Mouse (Mus musculus): ENCODE measurements around the gene Hist1h2bc. TPM values are rescaled to one million over a fixed set of nuclear protein-coding genes. Genes with fewer than 3 reads are reported as not detected.
"Not testable (repeated sequence)": the region's sequence is repeated elsewhere in the genome, so short reads cannot be mapped to it uniquely, and the experiment has no call there.

Gene Hist1h2bc
- total RNA-seq, 2 experiments from 2014 or later: 87.0 to 92.4 TPM

DNA sequence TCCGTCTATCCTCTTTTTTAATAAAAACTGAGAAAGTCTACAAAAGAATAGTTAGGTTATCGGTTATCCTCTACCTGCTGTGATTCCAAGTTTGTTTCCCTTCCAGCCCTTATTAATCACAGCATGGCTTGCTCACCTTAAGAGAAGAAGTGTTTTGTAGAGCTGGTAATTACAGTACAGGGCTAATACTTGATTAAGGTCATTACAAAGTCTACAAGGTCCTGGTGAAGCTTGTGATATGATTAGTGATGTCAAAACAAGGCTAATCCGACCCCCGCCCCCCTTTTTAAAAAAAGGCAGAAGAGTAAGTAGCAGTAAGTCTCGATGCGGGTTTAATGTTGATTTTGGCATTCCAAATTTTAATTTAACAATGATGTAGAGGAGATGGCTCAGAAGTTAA is 15.0 kb downstream of the Hist1h2bc start:
- no peak for DNase-seq

DNA sequence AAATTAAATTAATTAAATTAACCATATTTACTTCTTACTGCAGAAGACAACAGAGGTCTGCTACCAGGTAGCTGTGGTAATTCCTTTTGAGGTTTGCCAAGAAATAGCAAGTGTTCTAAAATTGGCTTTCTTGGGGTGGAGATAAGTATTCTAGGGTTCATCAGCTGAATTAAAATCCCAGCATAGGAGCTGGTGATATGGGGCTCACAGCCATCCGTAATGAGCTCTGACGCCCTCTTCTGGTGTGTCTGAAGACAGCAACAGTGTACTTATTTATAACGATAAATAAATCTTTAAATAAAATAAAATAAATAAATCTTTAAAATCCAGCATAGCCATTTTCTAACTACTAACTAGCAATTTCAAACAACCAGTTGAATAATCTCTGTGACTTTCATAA is 15.8 kb downstream of the Hist1h2bc start:
- DNase-seq: no peak

DNA sequence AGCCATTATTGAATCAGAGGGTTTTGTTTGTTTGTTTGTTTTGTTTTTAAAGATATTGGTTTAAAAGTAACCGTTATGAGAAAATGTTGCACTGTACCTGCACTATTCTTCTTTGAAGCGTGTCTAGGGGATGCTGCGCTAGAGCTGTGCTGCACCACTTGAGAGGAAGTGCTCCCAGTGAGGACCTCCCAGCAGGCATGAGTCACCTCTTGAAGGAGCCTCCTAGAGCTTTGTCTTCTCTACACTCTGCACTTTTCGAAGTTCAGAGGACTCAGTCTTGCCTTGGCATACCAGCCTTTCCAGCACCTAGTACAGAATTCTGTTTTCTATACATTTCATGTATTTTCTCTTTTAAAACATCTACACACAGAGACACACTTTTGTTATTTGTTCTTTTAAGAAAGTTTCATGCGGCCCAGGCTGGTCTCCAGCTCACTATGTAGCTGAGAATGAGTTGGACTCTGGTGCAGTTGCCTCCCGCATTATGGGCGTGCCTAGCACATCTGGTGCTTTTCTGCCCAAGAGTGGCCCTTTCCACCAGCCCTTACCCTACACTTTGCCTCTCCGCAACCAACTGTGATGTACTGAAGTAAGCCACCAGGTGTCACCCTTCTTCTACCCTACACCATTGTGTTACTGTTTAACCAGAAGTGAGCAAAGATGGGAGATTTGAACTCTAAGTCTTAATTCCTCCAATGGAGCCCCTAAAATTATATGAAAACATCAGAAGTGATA is 17.0 kb downstream of the Hist1h2bc start:
- DNase-seq: peak; percentile 49

DNA sequence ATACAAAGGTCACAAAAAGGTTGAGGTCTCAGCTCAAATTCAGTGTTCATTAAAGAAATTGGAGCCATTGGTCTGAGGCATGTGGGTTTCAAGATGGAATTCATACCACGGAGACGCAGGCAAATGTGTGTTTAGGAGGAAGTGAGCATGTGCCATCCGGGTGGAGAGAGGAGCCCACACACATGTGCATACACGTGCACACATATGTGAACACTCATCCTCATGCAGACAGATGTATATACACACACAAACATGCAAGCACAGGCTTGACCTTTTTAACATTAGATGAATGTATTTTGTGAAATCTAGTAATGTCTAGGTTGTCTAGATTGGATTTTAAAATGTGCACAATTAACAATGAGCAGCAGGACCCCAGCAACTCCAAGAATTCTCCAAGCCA is 18.2 kb downstream of the Hist1h2bc start:
- no peak for DNase-seq

DNA sequence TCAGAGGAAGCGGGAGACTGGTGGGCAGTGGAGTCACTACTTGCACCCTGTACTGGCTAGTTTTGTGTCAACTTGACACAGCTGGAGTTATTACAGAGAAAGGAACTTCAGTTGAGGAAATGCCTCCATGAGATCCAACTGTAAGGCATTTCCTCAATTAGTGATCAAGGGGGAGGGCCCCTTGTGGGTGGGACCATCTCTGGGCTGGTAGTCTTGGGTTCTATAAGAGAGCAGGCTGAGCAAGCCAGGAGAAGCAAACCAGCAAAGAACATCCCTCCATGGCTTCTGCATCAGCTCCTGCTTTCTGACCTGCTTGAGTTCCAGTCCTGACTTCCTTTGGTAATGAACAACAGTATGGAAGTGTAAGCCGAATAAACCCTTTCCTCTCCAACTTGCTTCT is 18.8 kb downstream of the Hist1h2bc start:
- DNase-seq: not testable (repeated sequence)

DNA sequence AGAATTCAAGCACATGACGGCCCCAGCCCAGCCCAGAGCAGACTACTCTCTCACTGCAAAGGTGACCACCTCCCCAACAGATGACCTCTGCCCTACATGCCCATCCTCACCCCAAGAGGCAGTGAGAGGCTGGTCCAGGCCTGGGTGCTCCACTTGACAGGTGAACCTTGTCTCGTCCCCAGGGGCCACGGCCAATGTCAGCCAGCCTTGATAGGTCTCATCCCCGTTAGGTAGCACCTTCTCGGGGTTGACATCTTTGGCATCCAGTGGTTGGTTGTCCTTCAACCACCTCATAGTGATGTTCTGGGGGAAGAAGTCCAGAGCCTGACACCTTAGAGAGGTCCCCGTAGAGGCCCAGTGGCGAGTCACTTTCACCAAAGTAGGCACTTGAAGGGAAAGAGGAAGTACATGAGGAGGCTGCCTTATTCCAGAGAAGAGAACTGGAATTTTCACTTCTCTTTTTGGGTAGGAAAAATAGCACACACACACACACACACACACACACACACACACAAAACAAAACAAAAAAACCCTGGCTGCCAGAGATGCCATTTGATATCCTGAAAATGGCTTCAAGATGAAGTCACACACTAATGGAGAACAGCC is 21.9 kb downstream of the Hist1h2bc start:
- no peak for DNase-seq

DNA sequence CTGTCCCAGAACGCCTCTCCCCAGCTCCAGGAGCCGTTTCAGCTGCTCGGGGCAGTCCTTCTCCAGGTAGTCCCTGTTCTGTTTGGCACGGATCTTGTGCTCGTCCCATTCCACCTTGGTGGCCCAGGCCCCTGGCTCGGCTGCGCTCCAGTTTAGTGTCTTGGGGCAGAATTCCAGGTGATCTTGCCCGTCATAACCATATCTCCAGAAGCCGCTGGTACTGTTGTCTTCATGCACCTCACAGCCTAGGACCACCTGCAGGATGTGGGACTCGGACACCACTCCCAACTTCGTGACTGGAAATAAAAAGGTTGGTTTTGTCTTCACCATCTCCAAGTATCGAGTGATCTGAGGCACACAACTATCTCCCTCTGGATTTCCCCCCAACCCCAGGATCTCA is 22.8 kb downstream of the Hist1h2bc start:
- DNase-seq: no peak

DNA sequence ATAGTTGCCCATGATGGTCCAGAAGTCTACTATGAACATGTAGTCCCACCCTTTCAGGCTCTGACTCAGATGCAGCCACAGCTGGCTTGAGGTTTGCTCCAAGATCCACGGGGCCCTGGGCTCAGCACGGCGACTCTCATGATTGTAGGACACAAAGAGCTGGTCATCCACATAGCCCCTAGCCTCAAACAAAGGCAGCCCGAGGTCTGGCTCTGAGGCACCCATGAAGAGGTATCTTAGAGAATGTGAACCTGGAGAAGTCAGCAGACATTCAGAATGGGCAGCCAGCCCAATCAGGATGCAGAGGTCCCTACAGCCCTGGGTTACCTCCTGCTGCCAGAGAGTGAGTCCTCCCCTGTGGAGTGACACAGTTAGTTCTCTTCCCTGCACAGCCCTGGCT is 24.0 kb downstream of the Hist1h2bc start:
- no peak for DNase-seq

DNA sequence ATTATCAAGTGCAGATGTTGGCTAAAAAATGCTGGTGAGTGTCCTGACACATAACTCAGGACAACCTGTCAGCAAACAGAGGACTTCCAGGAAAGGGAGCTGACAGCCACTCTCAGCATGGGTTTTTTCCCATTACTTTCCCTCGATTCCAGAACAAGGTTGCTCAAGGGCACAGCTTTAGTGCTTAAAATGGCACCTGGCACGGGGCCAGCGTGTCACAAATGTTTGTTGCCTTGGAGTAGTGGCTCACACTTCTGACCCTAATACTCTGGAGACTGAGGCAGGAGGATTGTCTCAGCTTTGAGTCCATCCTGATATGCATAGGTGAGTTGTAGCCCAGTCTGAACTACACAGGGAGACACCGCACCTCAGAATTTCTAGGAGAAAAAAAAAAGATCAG is 24.7 kb downstream of the Hist1h2bc start:
- DNase-seq: no peak

DNA sequence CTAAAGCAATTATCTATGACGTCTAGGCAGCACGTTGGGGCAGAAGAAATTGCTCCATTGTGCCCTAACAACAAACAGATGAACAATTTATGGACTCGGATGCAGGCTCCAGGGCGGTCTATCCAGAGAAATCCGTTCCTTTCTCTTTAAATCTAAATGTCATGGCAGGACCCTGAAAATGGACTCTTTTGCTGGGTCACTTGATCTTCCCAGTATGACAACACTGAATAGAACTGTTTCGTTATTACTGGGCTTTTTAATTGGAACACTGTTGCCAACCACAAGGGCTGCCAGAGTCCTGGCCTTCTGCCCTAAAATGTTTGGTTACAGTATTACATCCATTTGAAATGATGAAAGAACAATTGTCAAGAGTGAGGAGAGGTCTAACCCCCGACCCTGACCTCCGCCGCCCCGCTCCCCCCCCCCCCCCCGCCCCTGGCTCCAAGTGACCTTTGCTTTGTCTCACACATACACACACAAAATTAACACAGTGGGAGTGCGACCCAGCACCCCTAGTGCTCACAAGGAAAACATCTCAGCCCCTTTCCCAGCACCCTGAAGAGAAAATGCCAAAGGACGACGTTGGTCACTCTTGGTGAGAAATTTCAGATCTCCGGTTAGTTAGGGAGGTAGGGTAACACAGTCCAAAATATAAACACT is 25.8 kb downstream of the Hist1h2bc start:
- DNase-seq: no peak

DNA sequence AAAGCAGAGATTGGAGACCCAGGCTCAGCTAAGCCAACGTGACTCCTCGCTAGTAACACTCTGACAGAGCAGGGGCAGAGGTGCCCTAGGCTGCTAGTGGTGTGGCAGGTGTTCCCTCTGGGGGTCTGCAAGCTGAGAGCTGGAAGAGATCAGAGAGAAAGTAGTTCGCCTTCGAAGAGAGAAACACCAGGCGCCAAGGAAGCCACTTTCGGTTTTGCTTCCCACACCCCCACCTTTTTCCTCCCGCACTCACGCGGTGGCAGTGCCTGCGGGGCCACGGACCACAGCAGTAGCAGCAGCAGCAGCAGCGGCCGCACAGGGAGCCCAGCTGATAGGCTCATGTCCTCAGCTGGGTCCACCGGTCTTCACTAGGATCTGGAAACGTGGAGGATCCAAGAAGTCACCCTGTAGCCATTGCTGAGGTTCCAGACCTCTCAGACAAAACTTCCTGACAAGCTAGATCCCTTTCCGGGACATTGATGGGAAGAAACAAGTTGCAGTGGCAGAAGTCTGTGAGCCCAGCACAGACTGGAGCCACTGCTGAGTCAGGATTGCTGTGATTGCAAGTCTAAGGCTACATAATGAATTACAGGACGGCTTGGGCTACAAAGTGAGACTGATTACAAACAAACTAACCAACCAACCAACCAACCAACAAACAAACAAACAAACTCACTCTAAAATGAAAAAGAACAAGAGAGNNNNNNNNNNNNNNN is 26.5 kb downstream of the Hist1h2bc start, which contains the start of gene Hfe:
Gene Hfe, minus strand, starts transcription at position 481 of the 716 bp plus-strand sequence.
- DNase-seq: peak; percentile 42

DNA sequence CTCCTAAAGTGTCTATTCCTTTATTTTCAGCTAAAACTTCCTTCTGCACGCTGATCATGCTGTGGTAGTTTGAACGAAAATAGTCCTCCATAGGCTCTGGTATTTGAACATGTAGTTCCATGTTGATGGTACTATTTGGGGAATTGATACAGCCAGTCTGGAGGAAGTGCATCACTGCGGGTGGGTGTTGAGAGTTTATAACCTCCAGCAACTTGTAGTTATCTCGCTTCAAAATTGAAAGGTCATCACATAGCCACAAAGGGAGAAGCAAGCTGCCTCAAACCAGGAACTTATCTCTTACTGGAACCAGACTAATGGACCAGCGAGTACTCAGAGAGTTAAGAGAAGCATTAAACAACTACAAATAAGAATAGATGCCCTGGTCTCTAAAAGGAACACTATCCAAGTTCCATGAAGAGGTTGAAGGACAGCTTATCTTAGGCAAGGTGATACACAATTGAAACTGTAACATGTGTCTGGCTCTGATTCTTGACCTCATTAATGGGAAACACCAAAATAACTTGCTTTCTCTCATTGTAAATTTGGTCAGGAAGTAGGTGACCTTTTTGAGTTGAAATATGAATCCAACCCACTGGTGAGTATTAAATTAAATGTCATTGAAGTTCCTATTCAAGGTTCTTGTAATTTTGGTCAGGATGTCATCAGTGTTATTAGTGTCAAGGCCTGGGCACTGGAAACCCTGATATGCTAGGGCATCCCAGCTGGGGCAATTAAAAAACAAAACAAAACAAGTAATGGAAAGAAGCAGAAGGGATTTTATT is 32.5 kb downstream of the Hist1h2bc start:
- DNase-seq: no peak

DNA sequence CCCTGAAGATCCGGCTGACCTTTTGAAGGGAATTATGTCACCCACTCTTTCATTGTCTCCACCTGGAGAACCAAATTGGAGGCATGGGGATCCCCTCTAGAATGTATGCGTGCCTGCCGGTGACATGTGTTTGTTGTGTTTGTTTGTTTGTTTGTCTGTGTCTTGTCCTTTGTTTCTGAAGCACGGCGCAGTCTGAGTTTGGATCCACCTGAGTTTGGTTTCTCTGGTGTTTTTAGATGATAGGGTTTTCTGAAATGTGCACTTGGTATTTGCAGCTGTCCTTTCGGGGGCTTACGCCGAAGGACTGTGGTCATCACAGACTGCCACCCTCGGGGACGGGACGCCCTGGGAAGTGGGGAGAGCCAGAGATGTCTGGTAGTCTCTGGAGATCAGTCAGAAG is 33.2 kb downstream of the Hist1h2bc start:
- no peak for DNase-seq

DNA sequence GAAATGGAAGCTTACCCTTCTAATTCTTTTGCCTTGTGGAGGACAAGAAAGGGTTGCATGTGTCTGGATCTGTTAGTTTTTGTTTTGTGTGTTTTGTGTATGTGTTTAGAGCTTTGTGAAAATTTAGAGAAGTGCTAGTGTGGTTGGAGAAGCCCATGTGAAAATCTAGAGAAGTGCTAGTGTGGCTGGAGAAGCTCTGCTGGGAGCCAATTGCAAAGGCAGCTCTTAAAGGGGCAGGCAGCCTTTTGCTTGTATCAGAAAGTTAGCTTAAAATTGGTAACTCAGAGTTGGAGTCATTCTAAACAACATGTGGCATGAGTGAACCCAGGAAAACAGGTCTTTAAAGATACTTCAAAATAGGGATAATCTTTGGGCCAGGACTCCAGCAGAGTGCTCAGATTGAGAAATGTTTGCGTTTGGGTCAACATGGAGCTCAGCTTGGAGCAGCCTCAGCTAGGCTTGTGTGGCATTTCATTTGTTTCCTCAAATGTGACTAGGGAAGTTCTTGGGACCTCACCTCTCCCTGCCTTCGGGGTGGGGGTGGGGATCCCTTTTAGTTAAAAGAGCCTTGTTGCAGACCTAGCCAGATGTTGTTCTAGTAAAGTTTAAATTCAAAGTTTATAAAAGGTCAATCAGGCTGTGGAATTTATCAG is 33.7 kb downstream of the Hist1h2bc start:
- DNase-seq: not testable (repeated sequence)

DNA sequence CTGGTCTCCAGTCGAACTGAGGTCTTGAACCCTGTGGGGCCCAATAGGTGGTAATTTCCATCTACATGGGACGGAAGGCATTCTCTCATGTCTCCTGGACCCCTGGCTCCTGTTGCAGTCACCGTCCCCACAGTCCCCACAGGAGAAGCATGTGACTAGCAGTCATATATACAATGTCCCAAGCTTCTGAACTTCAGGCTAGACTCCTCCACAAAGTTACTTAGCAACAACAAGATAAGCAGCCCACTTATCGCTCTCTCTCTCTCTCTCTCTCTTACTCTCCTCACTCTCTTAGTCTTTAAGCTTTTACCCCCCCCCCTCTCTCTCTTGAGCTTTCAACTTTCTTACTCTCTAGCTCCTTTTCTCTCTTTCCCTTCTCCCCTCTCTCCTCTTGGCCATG is 40.2 kb downstream of the Hist1h2bc start:
- DNase-seq: no peak

DNA sequence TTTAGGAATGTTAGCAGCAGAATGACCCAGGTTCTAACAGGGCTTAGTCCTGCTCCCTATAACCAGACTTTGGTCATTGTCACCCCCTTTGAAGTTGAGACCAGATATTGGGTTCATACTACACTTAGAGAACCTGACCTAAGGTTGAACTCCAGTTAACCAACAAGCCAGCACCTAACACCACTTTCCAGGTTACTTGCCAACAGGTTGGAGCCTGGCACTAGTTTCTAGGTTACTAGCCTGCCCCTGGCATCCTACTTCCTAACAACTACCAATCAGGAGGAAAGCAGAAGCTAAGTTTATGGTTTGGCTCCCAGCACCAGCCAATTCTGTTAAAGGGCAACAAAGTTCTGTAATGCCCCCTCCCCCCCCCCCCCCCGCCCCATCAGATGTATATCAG is 41.2 kb downstream of the Hist1h2bc start:
- no peak for DNase-seq

DNA sequence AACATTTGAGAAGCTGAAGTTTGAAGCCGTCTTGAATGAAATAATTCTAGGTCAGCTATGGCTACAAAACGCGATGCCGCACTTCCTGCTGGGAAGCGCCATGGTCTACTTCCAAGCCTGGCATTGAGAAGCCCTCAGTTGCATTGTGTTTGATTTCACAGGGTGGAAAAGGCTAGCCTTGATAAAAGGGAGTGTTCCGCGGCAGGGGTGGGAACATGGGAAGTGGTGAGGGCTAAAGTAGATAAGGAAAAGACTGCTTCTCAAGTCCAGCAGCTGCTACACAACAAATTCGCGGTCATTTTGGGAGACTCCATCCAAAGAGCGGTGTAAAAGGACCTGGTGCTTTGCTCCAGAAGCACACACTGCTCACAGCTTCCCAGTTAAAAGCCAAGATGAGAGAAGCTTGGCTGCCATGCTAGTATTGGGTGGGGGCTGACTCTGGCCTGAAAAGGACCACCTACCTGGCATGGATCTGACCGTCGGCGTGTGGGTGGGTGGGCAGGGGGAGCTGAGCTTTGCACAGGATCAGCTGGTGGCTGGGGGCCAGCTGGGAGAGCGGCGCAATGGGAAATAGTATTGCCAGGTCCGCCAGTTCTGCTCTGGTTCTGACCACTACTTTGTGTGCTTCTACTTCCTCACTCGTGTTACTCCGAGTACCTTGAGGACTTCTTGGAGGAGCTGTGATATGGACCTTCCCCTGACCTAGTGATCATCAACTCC is 44.6 kb downstream of the Hist1h2bc start:
- no peak for DNase-seq

DNA sequence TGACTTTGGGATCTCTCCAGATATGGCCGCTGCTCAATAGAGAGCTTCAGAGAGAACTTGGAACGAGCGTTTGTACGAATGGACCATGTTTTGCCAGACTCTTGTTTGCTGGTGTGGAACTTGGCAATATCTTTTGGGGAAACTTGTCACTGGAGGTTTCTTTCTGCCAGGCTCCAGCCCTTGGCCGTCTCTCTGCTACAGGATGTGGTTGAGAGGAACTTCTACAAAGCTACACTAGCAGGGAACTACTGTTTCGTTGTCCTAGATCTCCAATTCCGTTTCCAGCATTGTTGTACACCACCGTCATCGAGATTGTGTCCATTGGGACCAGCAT is 45.2 kb downstream of the Hist1h2bc start:
- no peak for DNase-seq

DNA sequence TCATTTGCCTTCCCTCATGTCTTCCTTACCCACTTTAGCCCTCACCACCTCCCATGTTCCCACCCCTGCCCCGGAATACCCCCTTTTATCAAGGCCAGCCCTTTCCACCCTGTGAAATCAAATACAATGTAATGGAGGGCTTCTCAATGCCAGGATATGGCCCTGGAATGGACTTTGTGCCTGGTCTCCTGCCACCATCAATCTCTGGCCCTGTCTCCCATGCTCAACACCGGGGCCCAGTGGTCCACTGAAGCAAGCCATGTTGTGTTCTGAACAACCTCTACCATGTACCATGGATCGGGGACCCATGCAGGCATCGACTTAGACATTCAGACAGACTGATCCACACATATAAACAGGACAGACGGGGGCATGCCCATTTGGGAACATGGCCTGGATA is 45.7 kb downstream of the Hist1h2bc start:
- DNase-seq: no peak

DNA sequence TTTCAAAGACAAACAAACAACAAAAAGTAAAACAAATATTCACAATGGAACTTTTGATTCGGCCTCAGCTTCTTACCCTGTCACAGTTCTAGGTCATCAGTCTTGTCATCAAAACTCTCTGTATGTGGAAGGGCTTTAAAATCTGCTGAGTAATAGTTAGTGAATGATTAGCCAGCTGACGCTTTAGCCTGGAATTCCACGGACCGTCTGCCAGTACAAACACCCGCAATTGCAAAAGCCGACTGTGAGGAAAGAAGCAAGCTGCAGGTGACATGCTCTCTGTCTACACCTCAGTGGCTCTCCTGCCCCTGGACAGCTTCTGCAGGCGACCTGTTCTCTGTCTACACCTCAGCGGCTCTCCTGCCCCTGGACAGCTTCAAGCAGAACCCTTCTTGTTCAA is 46.5 kb downstream of the Hist1h2bc start:
- no peak for DNase-seq
